Mouse (Mus musculus): ENCODE results near the gene Syt17.
A peak's percentile ranks its signal among the peaks of the same experiment; 100 is the strongest.

The Syt17 gene

DNA sequence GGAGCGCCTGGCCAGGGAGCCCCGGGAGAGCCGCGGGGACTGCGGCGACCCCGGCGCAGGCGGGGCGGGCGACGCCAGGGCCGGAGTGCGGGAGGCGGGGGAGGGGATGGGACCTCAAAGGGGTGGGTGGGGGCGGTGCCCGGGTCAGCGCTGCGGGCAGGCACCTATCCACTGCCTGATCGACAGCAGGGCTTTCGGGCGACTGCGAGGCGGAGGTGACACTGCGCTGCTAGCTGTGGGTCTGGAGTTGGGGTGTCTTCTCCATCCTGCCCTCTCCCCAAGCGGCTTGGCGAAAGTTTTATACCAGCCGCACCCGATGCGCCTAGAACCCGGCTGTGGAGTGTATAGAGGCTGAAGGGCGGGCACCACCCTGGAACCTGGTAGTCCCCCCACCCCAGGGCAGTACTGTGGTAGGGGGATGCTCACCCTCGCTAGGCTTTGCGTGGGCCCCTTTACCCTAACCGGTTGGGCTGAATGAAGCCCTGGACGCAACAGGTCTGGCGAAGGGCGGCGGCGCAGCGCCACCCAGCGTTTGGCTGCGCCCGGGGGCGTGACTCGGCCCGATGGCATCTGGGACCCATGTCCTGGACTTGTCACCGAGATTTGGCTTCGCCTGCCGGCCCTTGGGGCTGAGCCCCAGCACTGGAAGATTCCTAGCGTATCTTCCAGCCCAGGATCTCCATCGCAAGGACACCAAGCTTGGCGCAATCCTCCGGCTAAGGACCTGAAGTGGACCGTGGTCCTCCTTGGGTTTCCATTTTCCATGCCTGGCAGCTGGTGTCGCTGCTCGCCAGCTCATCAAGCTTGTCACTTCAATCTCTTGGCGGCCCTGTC, at the start of gene Syt17:
Syt17 (minus strand) TSS at position 89 of the 834 bp plus-strand sequence.
- DNase-seq (ENCODE audit: low read depth, low spot score): peak; percentile 78

DNA sequence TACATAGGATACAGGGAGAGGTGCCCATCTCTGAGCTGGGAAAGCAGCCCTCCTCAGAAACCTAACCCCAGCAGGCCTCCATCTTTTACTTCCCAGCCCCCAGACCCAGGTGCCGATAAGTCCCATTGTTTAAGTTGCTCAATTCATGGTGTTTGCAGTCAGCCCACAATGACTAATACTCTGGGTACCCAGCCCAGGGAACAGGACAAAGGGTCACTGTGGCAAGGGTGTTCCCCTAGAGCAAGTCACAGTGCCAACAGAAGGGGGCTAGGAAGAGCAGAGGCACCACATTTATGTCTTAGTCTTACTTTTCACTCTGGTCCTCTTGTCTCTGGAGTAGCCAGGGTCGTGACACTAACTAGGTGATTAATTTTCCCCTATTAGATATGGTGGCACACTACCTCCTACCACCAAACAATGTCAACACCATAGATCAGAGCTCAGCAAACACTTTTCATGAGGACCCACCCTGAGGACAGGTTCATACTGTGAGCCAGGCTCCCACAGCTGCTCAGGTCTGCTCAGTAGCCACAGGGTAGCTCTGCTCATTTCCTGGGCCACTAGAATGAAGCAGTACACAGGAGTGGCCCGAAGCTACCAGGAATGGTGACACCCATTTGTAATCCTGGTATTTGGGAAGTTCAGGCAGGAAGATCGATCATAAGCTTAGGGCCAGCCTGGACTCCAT, 47.0 kb upstream of the Syt17 start:
- DNase-seq (ENCODE audit: low read depth, low spot score): no peak

DNA sequence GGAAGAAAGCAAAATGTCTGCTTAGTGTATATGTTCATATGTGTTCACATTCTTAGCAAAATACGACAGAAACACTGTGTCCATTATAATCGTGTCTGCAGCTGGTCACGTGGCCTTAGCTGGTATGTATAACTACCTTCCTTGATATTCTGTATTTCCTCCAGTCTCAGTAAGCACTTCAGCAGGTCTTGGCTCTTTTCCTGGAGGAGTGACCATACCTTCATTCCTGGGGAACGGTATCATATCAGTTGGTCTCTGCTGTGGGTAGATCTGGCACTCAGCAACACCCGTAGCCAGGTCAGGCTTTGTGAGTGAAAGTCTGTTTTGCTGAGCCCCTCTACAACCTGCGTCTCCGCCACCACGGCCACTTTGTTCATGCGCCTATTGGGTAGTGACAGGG, 45.9 kb upstream of the Syt17 start:
- no peak for DNase-seq (ENCODE audit: low read depth, low spot score)

DNA sequence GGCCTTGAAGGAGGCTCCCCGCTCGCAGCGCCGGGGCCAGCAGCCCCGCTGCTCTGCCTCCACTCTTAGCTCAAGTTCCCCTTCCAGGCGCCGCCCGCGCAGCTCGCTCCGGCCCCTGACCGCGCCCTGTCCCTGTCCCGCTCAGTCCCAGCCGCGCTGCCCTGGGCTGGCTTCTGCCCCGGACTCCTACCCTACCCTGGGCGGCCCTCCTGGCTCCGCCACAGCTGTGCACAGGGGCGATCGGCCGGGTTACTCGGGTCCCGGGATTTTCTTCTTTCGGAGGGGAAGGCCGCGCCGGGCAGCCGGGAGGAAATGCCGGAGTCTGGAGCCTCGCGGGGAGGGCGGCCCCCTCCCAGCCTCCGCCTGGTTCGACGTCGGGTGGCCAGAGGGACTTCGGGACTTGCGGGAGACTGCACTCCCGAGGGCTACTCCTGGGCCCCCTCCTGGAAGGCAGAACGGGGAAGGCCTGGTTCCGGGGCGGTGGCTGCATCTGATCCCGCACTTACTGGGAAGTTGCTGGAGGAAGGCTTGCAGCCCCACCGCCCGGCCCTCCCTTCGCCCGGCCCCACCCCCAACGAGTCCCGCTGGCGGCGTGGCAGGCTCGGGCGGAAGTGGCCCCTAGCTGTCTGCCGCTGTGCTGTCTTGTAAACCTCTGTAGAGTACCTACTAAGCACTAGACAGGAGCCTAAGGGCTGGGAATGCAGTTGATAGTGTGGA, 43.6 kb upstream of the Syt17 start, which contains the start of gene Itpripl2:
Itpripl2 (minus strand) TSS at position 545 of the 717 bp plus-strand sequence.
- DNase-seq (ENCODE audit: low read depth, low spot score): peak; percentile 75

DNA sequence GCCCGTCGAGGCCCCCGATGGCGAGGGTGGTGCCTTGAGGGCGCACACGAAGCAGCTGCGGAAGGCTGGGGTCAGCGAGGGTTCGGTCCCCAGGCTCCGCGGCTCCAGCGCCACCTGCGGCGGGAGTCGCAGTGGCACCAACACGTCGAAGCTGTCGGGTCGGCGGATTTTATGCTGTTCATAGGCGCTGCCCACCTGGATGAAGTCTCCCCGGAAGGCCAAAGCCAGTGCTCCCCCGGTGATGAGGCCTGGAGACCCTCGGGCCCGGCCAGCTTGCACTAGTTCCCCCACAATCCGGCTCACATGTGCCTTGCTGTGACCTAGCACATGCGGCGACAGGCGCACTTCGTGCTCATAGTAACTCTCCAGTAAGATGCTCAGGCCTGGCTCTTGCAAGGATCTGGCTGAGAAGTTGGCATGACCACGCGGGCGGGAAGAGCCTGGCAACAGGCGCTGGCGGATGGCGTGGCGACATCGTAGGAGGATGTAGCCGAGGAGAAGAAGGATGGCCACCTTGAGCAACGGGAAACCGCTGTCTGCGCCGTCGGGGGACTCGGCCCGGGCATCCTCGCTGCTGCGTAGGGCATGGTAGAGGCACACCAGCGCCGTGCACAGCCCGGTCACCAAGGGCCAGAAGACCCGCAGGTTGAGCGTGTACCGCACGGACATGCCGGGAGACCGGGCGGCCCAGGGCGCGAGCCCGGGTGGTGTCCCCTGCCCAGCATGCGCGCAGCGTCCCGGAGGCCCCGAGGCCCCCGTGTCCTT, 42.8 kb upstream of the Syt17 start:
- no peak for DNase-seq (ENCODE audit: low read depth, low spot score)

DNA sequence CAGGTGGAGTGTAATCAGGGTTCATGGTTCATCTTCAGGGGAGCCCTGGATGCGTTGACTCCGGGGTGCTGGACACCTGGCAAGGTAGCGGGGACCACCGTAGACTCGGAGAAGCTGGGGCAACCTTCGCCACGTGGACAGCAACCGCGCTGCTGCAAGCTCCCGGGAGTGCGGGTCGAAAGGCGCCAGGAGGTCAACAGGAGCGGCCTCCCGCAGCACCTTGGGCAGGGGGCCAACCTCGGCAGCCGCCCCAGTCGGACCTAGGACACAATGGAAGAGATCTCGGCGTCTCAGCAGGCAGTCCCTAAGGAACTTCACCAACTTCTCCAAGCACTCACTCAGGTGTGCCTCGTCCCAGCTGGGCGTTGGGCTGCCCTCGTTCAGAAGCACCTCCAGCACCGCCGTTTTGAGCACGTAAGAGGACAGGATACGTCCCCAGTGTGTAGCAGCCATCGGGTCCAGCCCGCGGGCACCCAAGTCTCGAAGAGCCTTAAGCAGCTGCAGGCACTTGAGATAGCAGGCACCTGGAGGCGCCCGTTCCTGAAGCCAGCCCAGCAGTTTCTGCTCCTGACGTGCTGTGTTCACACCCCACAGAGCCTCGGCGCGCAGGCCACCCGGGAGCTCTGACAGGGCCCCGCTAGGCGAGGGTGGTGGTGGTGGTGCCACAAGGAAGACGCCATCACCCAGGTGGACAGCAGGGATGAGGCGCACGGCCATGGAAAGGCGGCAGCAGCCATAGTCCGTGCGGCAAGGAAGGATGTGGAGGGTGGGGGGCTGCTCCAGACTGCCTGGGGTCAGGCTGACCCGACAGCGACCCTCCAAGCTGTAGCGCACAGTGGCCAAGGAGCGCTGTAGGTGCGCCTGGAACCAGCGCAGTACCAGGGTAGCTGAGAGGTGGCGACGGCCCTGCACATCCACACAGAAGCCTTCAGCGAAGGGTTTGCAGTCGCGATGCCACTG, 42.0 kb upstream of the Syt17 start:
- no peak for DNase-seq (ENCODE audit: low read depth, low spot score)

DNA sequence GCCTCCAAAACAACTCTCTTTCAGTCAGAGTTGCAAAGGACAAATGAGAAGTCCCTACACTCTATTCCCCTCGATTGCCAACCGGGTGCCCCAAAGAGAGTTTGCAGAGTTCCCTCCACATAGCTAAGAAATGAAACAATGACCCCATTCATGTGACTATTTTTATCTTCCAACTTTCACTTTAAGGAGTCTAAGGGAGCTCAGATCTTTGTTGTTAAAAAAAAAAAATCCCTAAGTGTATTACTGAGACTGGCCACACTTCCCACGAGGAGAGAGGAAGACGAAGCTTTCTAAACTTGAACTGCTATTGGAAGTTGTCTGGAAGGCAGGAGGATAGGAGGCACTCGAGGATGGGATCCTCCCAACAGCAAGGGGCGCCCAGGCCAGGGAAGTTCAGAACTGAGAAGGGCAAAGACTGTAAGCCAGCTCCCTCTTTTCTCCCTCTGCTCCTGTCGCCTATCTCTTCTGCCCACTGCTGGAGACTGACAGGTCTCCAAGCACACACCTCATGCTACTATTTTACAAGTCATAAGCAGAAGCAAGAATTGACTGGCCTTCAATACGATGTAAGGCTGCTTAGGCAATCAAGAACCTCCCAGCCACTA, 40.1 kb upstream of the Syt17 start:
- DNase-seq (ENCODE audit: low read depth, low spot score): no peak

DNA sequence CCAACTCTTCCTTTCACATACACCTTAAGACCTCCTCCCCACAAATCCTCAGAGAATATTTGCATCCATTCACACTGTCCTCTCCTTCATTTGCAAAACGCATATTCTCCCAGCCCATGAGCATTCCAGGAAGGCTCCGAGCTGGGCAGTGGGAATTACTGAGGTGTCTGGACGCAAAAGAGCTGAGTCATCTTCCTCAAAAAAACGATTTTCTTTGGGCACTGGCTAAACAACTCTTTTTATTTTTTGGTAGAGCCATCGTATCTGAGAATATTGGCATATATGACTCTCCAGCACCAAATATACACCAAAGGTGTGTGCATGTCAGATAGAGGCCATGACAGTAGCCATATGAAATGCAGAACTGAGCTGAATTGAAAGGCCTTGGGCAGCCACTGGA, 38.9 kb upstream of the Syt17 start:
- no peak for DNase-seq (ENCODE audit: low read depth, low spot score)

DNA sequence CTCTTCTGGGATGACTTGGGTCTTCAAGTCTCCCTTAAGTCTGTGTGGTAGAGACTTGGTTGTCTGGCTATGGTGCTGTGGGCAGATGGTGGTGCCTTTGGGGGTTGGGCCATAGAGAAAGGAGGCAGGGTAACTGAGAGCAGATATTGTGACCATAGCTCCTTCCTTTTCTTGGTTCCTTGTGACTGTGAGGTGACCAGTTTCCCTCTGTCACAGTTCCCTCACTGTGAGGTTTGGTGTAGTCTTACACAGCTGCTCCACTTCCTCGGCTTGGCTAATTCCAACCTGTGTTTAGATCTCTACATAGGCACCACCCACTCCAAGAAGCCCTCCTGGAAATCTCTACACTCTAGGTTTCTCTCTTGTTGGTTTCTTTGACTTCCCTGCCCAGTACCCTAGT, 36.0 kb upstream of the Syt17 start:
- no peak for DNase-seq (ENCODE audit: low read depth, low spot score)

DNA sequence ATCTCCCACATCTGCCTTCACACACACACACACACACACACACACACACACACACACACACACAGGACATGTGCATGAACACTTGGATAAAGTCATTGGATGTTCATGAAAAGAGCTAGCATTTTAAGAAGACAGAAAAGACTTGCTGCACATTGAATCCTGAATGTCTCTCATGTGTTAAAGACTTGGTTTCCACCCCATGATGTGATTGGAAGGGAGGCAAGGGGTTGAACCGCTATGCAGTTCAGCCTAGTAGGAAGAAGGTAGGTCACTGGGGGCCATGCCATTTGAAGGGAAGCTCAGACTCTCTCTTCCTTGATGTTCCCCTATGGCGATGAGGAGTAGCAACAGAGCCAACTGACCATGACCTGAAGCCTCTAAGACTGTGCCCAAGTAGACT, 34.0 kb upstream of the Syt17 start:
- no peak for DNase-seq (ENCODE audit: low read depth, low spot score)

DNA sequence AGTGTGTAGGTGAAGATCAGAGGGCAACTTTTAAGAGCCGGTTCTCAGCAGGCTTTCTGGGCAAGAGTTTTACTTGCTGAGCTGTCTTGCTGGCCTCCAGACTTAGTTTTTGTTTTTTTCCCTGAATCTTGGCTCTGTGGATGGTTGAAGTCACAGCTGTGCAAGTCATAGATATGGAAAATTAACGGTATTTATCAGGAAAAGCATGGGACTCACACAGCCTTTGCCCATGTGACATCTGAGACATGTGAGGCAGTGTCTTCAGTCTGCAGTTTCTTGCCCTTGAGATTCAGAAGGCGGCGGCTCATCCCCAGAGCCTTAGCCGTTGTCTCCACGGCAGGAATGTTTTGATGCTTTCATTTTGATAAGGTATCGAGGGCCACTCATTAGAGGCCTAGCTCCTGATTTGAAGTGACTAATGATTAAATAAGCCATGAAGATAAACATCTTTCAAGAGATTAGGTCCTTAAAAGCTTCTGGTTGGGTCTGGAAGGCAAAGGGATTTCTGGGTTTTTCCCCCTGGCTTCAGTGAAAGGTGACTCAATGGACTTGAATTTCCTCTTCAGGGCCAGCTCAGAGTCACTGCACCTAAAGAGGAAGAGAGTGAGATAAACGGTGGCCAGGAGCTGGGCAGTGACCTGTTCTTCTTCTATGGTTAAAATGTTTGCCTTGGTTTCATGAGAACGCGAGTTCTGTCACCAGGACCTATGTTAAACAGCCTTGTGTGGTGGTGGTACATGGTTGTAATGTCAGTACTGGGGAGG, 33.2 kb upstream of the Syt17 start:
- DNase-seq (ENCODE audit: low read depth, low spot score): no peak

DNA sequence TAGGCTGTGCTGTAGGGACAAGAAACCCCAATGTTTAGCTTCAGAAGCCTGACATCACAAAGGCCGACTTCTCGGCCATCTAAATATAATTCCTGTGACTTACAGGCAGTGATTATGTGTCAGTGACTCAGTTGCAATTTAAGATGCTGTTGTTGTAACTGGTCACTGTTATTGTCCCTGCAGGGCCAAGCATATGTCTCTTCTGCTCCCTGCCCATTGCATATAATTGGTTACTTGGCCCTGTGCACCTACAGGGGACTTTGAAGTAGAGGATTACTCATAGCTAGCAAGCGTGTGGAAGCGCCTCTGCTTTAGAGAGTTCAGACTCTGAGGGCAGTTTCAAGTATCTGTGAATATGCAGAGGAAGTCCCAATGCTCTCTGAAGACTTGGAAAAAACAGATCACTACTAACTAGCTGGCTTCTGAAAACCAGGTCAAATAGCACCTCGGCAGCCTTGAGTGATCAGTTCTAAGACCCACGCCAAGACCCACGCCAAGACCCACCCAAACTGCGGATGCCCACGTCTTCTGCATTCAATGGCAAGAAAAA, 32.2 kb upstream of the Syt17 start:
- DNase-seq (ENCODE audit: low read depth, low spot score): no peak

DNA sequence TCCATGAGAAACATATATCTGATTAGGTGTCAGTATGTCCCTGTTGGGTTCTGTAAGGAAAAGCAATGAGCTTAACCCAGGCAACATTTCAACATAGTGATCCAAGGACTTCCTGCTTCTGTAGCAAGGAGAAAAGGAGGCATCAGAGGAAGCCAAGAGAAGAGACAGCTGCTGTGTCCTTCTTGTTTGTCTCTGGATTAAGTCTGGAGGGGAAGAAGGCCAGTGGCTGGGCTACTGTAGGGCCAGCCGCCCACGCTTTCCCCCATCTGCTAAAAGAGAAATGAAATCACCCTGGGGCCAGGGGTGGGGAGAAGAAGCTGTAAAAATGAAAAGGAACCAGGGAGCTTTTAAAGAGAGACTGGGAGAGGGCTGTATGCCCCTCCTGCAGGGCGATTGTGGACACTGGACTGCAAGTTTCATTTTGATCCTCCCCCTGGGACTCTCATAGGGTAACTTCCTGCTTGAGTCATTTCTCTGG, 30.9 kb upstream of the Syt17 start:
- peak; percentile 79 for DNase-seq (ENCODE audit: low read depth, low spot score)

DNA sequence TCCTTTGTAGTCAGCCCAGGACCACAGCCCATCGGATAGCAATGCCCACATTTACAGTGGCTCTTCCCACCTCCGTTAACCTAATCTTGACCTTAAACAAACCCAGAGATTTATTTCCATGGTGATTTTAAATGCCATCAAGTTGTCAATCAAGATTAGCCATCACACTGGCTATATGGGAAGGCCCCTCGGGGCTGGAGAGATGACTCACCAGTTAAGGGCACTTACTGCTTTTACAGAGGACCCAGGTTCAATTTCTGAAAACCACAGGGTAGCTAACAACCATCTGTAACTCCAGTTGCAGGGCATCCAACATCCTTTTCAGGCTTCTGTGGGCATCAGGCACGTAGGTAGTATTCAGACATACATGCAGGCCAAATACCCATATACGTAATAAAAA, 28.4 kb upstream of the Syt17 start:
- no peak for DNase-seq (ENCODE audit: low read depth, low spot score)

DNA sequence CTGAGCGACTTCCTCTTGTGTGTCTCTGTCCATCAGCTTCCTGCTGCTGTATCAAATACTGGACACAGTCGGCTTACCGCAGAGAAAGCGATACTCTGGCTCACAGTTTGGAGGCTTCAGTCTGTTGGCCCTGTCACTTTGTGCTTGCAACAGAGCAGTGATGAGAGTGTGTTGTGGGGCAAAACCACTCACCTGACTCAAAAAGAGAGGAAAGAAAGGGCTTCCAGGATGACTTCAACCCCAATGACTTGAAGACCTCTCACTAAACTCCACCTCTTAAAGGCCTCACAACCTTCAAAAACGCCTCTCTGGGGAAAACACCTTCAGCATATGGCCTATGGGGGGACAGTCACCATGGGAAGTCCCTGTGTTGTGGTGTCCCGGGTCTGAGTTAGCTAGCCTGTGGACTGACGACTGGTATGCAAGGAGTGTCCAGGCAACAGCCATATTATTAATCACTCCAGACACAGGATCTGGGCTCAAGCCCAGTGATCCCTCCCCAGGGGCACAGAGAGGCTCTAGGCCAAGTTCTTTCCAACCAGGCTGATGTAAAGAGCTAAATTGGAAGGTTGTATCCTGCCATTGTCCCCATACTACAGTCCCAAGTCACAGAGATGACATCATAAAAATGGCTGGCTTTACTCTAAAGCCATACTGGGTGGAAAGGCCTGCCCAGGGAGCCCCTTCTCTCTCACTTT, 27.1 kb upstream of the Syt17 start:
- no peak for DNase-seq (ENCODE audit: low read depth, low spot score)

DNA sequence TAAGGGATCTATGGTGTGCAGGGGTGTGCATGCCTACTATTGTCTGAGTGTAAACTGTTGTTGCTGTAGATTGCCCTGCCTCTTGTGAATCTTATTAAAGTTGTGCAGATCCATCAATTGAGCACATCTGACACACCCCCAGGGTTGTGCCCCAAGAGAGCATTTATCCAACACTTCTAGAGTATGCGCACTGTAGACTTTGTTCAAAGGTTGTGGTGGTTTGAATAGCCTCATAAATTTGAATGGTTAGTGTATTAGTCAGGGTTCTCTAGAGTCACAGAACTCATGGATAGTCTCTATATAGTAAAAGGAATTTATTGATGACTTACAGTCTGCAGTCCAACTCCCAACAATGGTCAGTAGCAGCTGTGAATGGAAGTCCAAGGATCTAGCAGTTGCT, 24.9 kb upstream of the Syt17 start:
- no peak for DNase-seq (ENCODE audit: low read depth, low spot score)

DNA sequence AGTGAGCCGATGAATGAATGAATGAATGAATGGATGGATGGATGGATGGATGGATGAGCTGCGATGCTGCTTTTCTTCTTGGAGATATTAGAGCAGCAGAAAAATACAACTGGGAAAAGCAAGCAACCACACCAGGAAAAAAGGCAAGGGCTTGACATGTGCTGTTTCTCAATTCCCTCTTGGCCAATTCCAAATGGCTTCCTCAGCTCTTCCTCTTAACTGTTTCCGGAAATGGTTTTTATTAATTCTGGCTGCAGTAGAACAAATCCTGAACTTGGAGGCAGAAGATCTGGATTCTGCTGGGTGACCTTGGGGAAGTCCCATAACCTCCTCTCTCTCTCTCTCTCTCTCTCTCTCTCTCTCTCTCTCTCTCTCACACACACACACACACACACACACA, 20.0 kb upstream of the Syt17 start:
- DNase-seq (ENCODE audit: low read depth, low spot score): peak; percentile 49

DNA sequence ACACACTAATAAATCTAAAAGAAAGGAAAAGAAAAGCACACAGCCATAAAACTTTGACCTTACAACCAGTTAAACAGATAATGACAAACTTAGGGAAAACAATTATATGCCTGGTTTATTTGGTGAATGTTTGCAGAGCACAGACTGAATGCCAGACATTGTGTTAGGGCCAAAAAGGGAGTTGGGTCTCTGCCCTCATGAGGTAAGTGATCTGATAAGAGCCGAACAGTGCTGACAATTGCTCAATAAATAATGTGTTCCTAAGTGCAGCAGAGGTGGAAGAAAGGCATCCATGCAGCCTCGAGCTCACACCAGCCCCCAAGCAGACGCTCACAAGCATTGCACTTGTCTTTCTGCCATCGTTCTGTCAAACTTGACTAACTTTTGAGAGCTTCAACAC, 16.4 kb upstream of the Syt17 start:
- no peak for DNase-seq (ENCODE audit: low read depth, low spot score)
